Mouse (Mus musculus) erythroblast, embryonic 14.5 days (primary cell): ENCODE results near the gene Ptpn14.

ENCODE experiments used
- GATA1 ChIP-seq: IDR thresholded peaks from 2 replicates; pipeline ENCODE4 v1.6.1; 2012; ENCODE audit warnings: low read length, inconsistent platforms, mixed read lengths
- TAL1 ChIP-seq: IDR thresholded peaks from 3 replicates; pipeline ENCODE4 v1.6.1; 2012; ENCODE audit warnings: low read length, inconsistent platforms, mixed read lengths

DNA sequence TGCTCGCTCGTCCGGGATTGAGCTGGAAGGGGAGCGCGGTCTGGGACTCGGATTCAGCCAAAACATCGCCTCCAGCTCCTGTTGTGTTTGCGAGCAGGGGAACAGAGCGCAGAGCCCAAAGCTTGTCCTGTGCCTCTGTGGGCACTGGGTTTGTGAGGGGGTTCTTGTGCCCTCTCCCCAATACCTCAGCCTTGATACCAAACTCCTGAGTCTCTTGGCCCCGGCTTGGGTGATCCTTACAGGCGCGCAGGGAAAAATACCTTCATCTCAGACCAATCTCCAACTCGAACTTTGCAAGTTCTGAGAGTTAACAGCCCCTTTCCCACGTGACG lies 682 bp downstream of the Ptpn14 start:
- no peak for TF ChIP-seq GATA1
- TF ChIP-seq TAL1, result no peak
